Mouse (Mus musculus) brain, embryonic 18.5 days (tissue): Measurements from ENCODE around the gene Endou.

ENCODE experiments used
- DNase-seq: peaks from one replicate; pipeline ENCODE4 v3.0.0-alpha.2; 2012; ENCODE audit warnings: low read depth, low spot score

The Endou gene

DNA sequence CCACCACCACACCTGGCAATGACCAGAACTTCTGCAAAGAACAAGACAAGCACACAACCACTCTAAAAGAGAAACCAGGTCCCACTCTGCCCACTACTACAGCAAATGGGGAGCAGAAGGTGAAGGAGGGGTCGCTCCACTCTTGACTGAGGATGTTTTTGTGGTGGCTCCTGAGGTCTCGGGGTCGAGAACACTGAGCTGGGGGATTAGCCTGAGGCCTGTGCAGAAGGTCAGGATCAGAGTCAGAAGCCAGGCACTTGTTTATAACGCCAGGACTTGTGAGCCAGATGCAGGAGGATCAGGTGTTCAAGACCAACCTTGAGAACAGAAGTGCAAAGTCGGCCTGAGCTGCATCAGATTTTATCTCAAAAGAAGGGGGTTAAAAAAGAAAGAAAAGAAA, 3.6 kb downstream of the Endou start:
- DNase-seq, result no peak

GRCm38 (mm10) chr15:97727048-97727447, 4.1 kb downstream of the Endou start:
- no peak for DNase-seq

DNA sequence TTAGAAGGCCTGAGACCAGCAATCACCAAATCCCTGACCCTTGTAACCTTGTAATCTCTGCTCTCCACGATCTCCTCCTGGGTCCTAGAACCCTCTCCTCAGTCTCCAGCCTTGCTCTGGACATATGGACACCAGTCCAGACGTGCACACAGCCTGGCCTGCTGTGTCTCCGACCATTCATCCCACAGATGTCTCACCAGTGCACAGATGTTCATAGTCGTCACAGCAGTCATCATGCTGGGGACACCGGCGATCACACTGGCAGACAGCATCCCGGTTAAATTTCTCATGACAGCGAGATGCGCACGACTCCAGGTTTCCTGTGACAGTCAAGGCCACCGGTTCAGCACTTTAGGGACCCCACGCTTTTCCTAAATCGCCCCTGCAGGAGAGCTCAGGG, 4.8 kb downstream of the Endou start:
- DNase-seq, result no peak

DNA sequence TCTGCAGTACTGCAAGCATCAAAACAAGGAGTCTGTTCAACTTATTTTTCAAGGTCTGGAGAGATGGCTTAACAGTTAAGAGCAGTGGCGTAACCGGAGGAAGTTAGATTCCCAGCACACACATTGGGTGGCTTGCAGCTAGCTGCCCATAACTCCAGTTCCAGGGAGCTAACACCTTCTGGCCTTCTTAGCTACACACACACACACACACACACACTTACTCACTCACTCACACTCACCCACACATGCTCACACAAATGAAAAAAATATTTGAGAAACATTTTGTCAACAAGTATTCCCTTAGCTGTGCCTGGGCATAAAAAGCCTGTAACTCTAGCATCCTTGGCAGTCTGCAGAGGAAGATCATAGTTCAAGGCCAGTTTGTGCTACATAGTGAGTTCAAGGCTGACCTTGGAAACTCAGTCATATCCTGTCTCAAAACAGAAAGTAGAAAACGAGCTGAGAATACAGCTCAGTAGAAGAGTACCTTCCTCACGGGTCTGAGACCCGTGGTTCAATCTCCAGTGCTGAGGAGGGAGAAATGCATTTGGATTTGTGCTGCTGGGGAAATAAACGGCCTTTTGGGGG, 5.8 kb downstream of the Endou start:
- DNase-seq, result no peak

GRCm38 (mm10) chr15:97724346-97725197, 6.6 kb downstream of the Endou start:
- no peak for DNase-seq

DNA sequence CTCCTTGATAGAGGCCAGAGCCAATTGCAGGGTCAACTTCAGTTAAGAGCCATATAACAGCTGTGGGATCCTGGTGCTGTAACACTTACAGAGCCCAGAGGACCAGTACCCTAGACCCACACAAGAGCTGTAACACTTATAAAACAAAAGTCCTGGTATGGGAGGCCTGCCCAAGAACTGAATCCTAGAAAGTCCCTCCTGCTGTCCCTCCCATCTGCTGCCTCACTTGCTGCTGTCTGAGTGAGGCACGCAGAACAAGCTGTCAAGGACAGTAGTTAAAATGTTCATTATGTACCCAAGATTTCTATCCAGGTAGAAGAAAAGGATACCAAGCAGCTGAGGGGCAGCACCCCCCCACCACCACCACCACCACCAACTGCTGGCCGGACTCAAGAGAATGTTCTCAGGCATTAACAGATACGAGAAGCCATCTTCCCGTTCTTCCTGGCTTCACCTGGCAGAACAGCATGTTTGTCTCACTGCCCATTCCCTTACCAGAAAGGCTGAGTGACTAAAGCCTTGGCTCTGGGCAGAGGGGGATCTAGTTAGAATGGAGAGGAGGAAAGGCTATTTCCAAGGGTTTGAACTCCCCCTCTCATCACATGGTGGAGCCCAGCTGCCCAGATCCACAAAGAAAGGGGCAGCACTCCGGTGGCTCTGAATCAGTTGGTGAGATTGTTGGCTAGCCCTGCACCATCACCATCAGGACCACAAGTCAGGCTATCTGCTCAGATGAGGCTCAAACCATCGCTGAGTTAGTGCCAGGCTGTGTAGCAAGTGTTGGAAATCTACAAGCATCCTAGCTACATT, 7.4 kb downstream of the Endou start:
- no peak for DNase-seq

- no peak for DNase-seq
Measured at GRCm38 (mm10) chr15:97721008-97721701, 10.0 kb downstream of the Endou start.

- DNase-seq, result no peak
Measured at GRCm38 (mm10) chr15:97720026-97720675, 11.0 kb downstream of the Endou start.

DNA sequence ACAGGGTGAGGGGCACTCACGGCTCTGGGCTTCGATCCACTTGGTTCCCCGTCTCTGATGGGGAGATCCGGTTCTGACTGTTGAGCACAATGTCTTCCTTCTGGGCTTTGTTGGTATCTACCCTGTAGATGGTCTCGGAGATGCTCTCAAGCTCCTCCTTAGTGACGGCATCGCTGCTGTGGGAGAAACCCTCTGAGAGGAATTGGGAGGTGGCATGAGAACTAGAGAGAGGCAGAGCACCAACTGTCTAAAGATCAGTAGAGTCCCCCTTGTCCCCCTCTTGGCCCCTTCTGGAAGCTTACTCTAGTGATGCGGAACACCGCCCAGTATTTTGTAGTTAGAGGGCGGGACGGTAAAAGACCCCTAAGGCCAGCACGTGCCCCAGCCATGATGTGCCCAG, 11.6 kb downstream of the Endou start:
- DNase-seq, result no peak

DNA sequence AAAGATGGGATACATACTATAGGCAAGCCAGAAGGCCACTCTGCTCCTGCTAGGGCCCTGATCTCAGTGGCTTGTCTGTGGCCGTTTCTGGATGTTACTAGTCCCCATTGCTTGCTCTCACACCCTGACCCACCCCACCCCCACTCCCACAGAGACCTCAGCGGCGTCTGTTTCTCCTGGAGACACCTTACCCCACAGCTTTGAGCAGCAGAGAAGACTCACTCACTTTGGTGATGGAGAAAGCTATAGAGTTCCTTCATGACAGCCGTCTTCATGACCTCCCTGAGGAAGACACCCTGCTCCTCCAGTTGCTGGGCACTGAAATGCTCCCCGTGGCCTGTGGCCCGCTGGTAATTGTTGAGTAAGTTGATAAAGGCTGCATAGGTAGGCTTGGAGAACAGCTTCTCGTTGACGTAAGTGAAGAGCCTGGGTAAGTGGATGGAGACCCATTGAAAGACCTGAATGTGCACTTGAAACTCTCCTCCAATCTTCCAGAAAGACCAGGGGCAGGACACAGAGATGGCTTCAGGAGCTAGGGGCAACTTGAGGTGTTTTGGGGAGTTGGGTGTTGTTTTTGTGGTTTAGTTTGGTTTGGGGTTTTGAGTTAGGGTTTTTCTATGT, 12.5 kb downstream of the Endou start:
- no peak for DNase-seq

DNA sequence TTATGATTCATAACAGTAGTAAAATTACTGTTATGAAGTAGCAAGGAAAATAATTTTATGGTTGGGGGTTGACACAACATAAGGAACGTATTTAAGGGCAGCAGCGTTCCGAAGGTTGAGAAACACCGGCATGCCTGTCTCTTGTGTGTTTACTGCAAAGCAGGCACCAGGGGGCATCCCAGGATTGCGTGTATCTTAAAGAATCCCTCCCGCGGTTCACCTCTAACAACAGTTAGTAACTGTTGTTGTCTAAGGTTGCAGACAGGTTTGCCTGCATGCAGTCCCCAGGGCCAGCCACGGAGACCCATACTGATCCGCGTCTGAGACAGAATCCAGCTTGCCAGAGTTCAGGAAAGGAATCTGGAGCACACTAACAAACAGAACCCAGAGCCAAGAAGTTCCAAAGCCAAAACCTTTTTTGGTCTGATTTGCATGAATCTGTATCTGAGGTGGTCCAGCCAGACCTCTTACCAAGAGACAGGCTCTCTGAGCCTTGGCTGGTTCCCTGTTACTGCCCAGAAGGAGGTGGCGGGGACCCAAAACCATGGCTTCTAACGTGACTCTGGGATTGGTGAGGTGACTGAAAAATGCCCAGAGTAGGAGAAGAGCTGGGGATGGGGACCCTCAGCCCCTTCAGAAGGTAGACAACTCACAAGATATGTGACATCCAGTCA, 13.1 kb downstream of the Endou start:
- DNase-seq, result peak; percentile 20

DNA sequence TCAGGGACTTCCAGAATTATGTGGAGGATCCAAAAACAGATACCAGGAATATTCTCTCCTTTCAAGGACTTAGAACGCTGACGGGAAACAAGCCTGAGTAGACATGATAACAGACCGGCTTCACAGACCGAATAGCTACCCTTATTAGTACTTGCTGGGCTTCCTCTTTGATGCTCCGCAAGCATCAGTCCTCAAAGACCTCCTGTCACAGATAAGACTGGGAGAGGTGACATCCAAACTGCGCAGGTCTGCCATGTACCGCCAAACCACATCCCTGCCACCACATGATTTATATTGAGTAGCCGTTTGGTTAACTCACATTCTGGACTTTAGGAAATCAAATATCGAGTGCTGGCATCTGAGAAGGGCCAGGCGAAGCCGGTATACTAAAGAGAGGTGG, 14.4 kb downstream of the Endou start:
- no peak for DNase-seq

GRCm38 (mm10) chr15:97715734-97716133, 15.4 kb downstream of the Endou start:
- DNase-seq, result no peak

- DNase-seq, result no peak
Measured at GRCm38 (mm10) chr15:97715083-97715482, 16.1 kb downstream of the Endou start.

- DNase-seq, result no peak
Measured at GRCm38 (mm10) chr15:97712546-97712945, 18.6 kb downstream of the Endou start.

DNA sequence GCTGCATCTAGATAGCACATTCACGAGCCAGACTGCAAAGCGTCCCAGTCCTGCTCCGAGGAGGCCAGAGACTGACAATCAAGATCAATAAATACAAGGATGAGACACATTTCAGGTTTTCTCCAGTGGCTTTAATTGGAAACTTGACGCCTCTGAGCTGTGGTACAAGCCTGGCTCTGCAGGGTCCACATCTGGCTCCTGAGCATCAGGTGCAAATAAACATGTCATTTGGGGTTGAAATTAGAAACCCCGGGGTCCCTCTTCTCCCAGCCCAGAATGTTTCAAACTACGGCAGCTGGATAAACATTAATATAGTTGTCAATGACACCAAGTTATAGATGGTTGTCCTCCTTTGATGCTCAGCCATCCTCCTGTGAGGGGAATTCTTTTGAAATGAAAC, 20.2 kb downstream of the Endou start:
- no peak for DNase-seq

DNA sequence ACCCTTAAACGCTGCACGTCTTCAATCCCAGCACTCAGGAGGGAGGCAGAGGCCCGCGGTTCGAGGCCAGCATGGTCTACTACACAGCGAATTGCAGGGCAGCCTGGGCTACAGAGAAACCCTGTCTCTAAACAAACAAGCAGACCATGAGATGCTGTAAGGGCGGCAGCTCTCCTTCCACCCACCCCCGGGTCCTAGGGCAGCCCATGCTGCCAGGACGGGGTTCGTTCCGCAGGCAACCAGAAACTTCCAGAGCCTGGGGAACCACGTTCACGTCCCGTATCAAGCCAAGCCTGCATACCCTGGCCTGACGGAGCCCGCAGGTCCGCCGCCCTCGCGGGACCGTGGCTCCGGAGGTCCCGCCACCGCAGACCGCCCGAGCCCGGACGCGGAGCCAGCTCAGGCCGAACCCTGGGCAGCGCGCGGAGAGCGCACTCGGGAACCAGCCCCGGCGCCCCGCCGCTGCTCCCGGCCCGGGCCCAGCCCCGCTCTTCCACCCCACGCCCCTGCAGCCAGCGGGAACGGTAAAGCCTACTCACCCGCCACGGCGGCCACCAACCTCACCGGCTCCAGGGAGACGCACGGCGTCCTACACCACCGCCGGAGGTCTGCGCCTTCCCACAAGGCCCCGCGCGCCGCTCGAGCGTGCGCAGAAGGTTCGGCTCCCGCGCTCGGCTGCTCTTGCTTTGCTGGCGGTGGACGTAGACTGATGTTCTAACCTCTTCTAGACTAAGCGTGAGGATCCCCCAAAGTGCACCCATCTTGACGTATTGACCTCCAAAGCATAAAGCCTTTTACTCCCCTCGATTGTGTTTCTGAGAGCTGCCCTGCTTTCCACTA, 25.7 kb downstream of the Endou start, which contains the start of gene Rpap3:
Gene Rpap3 (minus strand): TSS at position 615 of the 840 bp plus-strand sequence.
- DNase-seq, result peak; percentile 60

- no peak for DNase-seq
Measured at GRCm38 (mm10) chr15:97696616-97697015, 34.5 kb downstream of the Endou start.

GRCm38 (mm10) chr15:97693411-97693810, 37.7 kb downstream of the Endou start:
- DNase-seq, result no peak
